Mouse (Mus musculus) bone marrow macrophage, adult 2 months (primary cell): ENCODE measurements at regions not wholly inside any gene's neighbourhood (a gene's known extent, or its start where the extent isn't known, plus 50 kb on each side); places are given as distances from the start of the nearest gene placed in this dataset.

Source experiments
- H3K27ac ChIP-seq: 2 replicates; pipeline ENCODE4 v1.5.1; 2012; ENCODE audit warnings: low read depth, low read length; ENCODE audit not compliant: insufficient read depth
- H3K4me1 ChIP-seq: 2 replicates; pipeline ENCODE4 v1.6.1; 2012; ENCODE audit warnings: low read length; ENCODE audit not compliant: control insufficient read depth, insufficient read depth
- H3K4me3 ChIP-seq: 2 replicates; pipeline ENCODE4 v1.5.1; 2012; ENCODE audit warnings: mild to moderate bottlenecking, low read length, moderate library complexity; ENCODE audit not compliant: insufficient read depth
- CTCF ChIP-seq: IDR thresholded peaks from 2 replicates; pipeline ENCODE4 v1.5.1; 2012; ENCODE audit warnings: low read depth, mild to moderate bottlenecking, low read length, moderate library complexity
- POLR2A ChIP-seq: IDR thresholded peaks from 2 replicates; pipeline ENCODE4 v1.6.1; 2012; ENCODE audit warnings: mild to moderate bottlenecking, low read depth, low read length, borderline replicate concordance

DNA sequence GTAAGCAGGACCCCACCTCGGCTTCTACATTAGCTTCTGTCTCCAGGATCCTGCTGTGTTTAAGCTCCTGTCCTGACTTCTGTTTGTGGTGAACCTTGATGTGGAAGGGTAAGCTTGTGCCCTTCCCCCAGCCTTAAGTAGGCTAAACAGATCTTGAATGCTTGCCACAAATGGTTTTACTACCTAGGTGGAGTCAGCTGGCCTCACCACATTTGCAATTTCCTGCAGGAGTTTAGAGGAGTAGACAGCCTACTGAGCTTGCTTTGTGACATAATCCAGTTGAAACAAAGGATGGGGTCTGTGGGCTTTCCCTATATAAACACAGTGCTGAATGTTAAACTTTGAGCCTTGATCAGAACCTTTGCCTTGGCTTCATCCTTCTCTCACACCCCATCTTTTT lies 206.7 kb downstream of the Pten start:
- H3K4me3 ChIP-seq: no peak overlapping the region
- no peak for TF ChIP-seq POLR2A
- TF ChIP-seq CTCF: no peak
- no peak overlapping the region for H3K27ac ChIP-seq
- H3K4me1 ChIP-seq: peaks cover 7% of the 10 kb centered on the region

DNA sequence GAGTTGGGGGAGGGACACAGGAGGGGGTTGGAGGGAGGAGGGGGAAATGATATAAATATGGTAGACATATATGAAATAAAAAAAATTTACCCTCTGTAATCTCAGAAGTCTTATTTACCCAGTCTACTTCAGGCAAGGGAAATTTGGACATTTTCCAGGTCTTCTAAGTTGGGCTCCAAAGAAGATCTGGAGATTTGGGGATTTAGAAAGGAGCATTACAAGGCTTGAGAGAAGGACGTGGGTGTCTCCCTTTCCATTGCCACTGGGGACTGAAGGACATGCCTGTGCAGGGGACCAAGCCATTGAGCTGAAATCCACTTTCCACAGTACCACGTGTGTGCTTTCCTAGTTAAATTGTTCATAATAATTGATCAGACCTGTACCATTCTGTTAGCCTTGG lies 208.2 kb downstream of the Pten start:
- Histone ChIP-seq H3K27ac (no peak overlapping the region), H3K4me1 (peaks cover 2% of the 10 kb centered on the region), H3K4me3 (no peak overlapping the region)
- TF ChIP-seq CTCF (no peak), POLR2A (no peak)

DNA sequence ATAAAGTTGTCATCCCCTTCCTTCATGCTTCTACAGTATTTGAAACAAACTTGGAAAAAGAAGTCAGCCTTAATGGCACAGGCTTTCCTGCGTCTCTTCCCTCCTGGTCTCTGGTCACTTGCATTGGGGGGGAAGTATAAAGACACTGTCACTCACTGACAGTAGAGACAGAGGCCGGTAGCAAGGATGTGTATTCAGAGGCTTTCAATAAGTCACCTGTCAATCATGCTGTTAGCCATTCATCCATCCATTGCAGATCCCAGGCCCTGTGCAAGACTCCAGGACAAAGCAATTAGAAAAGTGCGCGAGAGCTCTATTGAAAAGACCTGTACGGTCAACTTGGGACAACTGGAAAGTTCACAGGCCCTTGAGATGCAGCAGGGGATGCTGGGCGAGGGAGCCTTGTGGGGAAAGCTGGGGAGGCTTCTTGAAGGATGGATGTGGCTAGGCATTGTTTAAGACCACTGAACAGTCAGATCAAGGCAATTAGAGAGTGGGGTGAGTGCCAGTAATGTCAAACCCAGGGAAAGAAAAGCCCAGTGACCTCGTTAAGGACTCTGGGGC lies 212.0 kb downstream of the Pten start:
- TF ChIP-seq POLR2A: no peak
- TF ChIP-seq CTCF: no peak
- Histone ChIP-seq H3K4me3 (no peak overlapping the region), H3K4me1 (no peaks in the 10 kb centered on the region), H3K27ac (no peak overlapping the region)

DNA sequence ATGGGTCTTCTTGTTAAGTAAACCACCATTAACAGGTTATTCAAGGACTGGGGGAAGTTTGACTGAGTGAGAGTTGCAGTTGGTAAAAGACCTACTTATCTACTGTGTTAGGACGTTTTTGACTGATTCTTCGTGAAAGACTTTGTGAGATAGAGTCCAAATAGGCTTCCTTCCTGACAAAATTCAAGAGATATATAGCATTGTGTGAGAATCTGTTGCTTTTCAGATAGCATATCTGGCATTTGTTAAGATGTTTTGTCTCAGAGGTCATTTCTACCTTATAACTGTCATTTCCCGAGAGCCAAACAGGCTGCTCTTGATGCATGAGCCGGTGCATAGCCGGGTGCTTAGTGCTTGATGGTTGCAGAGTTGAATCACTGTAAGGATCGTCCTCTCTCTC lies 214.8 kb downstream of the Pten start:
- H3K4me3 ChIP-seq: no peak overlapping the region
- no peak overlapping the region for H3K27ac ChIP-seq
- no peaks in the 10 kb centered on the region for H3K4me1 ChIP-seq
- TF ChIP-seq CTCF (no peak), POLR2A (no peak)

DNA sequence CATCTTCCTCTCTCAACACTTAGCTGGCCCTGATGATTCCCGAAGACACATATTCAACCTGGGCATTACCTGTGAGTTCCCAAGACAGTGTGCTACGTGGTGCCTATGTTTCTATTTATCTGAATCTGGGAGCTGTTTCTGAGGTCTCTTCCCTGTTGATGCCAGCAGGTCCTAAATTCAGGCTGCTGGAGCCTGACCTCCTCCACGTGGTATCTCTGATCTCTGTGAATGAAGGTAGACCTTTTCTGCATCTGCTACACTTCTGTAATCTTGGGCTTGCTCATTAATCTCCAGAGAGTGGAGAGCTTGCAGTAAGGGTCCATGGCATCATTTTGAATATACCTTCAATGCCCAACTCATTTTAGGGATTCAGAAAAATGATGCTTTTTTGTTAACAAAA lies 215.8 kb downstream of the Pten start:
- Histone ChIP-seq H3K4me1 (no peaks in the 10 kb centered on the region), H3K4me3 (no peak overlapping the region), H3K27ac (no peak overlapping the region)
- TF ChIP-seq POLR2A (no peak), CTCF (no peak)

DNA sequence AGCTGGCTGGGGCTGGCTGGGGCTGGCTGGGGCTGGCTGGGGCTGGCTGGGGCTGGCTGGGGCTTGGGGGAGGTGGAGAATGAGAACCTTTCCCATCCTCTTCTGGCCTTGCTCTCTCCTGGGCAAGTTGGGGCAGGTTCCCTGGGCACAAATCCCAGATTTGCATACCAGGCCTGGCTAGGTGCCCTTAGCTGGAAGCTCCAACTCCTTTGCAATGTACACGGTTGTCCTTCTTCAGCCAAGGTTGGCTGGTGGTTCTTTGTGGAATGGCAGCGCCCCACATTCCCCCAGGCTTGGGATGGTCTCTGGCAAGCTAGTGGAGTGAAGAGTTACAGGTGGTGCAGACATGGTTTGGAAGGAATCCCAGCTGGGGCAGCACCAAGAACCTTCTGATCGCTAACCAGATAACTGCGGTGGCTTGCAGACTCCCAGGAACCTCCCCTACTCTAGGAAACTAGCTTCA lies 217.5 kb downstream of the Pten start:
- no peak overlapping the region for H3K27ac ChIP-seq

DNA sequence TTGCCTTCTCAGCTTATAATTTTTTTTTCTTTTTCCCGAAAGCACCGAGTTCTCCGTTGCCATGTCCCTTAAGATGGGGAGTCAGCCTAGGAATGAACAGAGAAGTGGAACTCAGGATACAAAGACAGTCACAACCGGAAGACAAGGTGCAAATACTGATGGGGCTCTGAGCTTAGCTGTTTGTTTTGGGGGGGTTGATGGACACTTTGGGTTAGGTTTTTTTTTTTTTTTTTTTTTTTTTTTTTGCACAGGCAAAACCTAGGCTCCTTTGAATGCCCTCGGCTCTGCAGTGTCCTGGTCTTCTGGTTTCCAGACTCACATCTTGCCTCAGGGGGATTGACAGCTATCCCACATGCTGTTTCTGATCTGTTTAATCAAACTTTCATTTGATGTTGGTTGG lies 218.0 kb downstream of the Pten start:
- Histone ChIP-seq H3K27ac (no peak overlapping the region), H3K4me3 (no peak overlapping the region), H3K4me1 (no peaks in the 10 kb centered on the region)
- TF ChIP-seq POLR2A: no peak
- no peak for TF ChIP-seq CTCF

More for the DNA sequence above, 217.5 kb downstream of the Pten start:
- no peak for TF ChIP-seq POLR2A
- TF ChIP-seq CTCF: no peak
- Histone ChIP-seq H3K4me3 (no peak overlapping the region), H3K4me1 (no peaks in the 10 kb centered on the region)

DNA sequence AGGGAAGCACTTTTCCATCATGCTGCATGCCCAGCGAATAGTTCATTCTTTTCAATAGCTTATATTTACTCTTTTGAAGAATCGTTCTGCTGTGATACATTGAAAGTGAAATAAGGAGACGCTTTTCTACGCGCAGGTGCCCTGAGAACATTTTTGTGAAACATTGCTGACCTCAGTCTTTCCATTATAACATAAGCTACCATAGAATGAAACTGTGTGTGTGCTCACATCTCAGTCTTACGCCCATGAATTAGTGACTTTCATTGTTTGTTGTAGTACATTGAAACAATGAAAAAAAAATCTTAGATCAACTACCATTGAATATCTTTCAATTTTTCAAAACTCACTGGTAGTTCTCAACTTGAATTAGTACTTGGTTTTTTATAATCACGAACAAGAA lies 219.2 kb downstream of the Pten start:
- Histone ChIP-seq H3K4me3 (no peak overlapping the region), H3K27ac (no peak overlapping the region), H3K4me1 (no peaks in the 10 kb centered on the region)
- no peak for TF ChIP-seq POLR2A
- TF ChIP-seq CTCF: no peak

DNA sequence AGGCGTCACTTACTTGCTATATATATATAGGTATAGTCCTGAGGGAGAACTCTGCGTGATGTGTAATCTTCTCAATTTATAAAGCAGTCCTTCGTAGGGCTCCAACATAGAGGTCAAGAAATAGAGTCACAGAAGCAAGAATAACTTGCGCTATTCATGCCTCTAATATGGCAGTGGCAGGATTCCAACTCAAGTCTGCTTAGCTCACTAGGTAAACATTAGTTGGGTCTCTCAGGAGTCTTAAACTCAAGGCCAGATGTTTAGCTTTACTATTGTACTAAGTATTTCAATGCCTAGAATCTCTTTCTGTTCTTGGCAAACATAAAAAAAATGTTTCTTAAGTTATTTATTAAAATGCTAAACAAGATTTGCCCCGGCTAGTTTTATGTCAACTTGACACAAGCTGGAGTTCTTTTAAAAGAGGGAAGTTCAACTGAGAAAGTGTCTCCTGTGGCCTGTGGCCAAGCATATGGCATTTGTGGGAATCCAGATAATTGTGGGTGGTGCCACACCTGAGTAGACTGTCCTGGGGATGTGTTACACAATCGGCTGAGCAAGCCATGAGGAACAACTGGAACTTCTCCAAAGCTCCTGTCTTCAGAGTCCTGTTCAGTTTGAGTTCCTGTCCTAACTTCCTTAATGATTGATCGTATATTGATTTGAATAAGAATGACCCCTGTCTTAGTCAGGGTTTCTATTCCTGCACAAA lies 220.9 kb downstream of the Pten start:
- no peak for TF ChIP-seq POLR2A
- no peak for TF ChIP-seq CTCF
- Histone ChIP-seq H3K4me3 (no peak overlapping the region), H3K4me1 (no peaks in the 10 kb centered on the region), H3K27ac (no peak overlapping the region)

DNA sequence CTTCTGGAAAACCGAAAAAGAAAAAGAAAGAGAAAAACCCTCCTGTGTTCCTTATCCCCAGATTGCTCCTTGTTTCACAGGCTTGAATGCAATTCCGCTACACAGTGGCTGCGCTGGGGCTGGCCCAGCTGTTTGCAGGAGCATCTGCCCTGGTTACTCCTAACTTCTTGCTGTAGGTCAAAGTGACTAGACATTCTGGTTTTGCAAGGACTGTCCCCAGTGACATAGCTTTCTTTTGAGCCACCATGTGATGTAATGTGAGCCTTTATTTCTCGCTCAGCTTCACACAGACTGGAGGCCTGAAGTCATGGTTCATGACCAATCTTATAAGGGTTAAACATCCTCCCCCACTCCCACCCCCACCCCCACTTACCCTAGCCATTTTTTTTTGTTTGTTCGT lies 222.8 kb downstream of the Pten start:
- no peaks in the 10 kb centered on the region for H3K4me1 ChIP-seq
- H3K4me3 ChIP-seq: no peak overlapping the region
- no peak overlapping the region for H3K27ac ChIP-seq
- TF ChIP-seq POLR2A (no peak), CTCF (no peak)

DNA sequence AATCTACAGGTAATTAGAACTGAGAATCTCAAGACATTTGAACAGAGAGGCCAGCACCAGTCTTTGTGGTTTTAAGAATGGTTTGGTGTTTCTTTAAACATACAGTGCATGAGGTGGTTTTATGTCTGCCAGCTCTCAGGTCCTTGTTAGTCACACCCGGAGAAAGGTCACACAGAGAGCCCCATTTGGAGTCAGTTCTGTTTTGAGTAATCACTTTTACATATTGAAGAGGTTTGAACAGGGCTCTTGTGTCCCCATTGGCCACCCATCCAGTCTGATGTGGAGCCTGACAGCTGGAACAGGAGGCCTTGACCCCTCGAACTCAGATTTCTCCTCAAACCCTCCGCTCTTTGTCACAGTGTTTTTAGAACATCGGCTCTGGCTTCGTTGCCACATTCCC lies 231.4 kb downstream of the Pten start:
- H3K4me3 ChIP-seq: no peak overlapping the region
- TF ChIP-seq CTCF: no peak
- TF ChIP-seq POLR2A: no peak
- no peak overlapping the region for H3K27ac ChIP-seq
- H3K4me1 ChIP-seq: peaks cover 3% of the 10 kb centered on the region
